Mouse (Mus musculus) ES-E14 (cell line): ENCODE results near the gene Tmem247. TPM values are rescaled to one million over a fixed set of nuclear protein-coding genes. Genes with fewer than 3 reads are reported as not detected.

Experiments used
- DNase-seq: peaks from one replicate; pipeline ENCODE4 v3.0.0-alpha.2; 2013; ENCODE audit warnings: low read depth, low spot score
- H3K27ac ChIP-seq: 2 replicates; pipeline ENCODE4 v1.5.1; 2012; ENCODE audit warnings: low read depth, mild to moderate bottlenecking, low read length, moderate library complexity, mixed read lengths; ENCODE audit not compliant: poor library complexity, insufficient read depth, severe bottlenecking
- H3K36me3 ChIP-seq: 2 replicates; pipeline ENCODE4 v1.6.1; 2012; ENCODE audit warnings: mild to moderate bottlenecking, low read length, moderate library complexity, mixed read lengths; ENCODE audit not compliant: control insufficient read depth, poor library complexity, insufficient read depth, severe bottlenecking
- H3K4me1 ChIP-seq, 2 experiments: fragments of 150-350 bp in 1 of 2; sonication (generic) in 1 of 2; 2 replicates each; pipeline ENCODE4 v1.6.1; 2012; ENCODE audit warnings: low read length in 2 of 2, mild to moderate bottlenecking in 1 of 2, mixed read lengths in 1 of 2; ENCODE audit not compliant: control insufficient read depth in 2 of 2, insufficient read depth in 2 of 2, poor library complexity in 1 of 2
- H3K4me3 ChIP-seq, 2 experiments: fragments of 150-350 bp in 1 of 2; sonication (generic) in 1 of 2; 2 replicates each; pipeline ENCODE4 v1.5.1; 2012; ENCODE audit warnings: low read length in 2 of 2, low read depth in 1 of 2, mild to moderate bottlenecking in 1 of 2, mixed read lengths in 1 of 2; ENCODE audit not compliant: insufficient read depth in 1 of 2, poor library complexity in 1 of 2, severe bottlenecking in 1 of 2
- H3K9ac ChIP-seq: 2 replicates; pipeline ENCODE4 v1.6.1; 2012; ENCODE audit warnings: low read depth, mild to moderate bottlenecking, low read length, mixed read lengths; ENCODE audit not compliant: poor library complexity, insufficient read depth, severe bottlenecking
- H3K9me3 ChIP-seq: fragments of 150-350 bp; sonication (generic); 2 replicates; pipeline ENCODE4 v1.6.1; 2012; ENCODE audit warnings: low read depth, mild to moderate bottlenecking, low read length; ENCODE audit not compliant: control insufficient read depth, insufficient read depth
- CHD2 ChIP-seq: IDR thresholded peaks from 2 replicates; pipeline ENCODE4 v1.6.1; 2014; ENCODE audit warnings: mild to moderate bottlenecking, low read depth, low read length, inconsistent platforms
- HCFC1 ChIP-seq: IDR thresholded peaks from 2 replicates; pipeline ENCODE4 v1.6.1; 2012; ENCODE audit warnings: low read length, inconsistent platforms, borderline replicate concordance; ENCODE audit not compliant: insufficient read depth
- MAFK ChIP-seq: IDR thresholded peaks from 2 replicates; pipeline ENCODE4 v1.6.1; 2014; ENCODE audit warnings: mild to moderate bottlenecking, low read depth, low read length, inconsistent platforms; ENCODE audit not compliant: insufficient read depth
- ZC3H11A ChIP-seq: IDR thresholded peaks from 2 replicates; pipeline ENCODE4 v1.6.1; 2012; ENCODE audit warnings: low read depth, mild to moderate bottlenecking, inconsistent platforms, low read length, borderline replicate concordance
- ZNF384 ChIP-seq: IDR thresholded peaks from 2 replicates; pipeline ENCODE4 v1.6.1; 2012; ENCODE audit warnings: low read depth, low read length, inconsistent platforms
- in situ Hi-C, 2 experiments: fragments of 600-800 bp; cut with MboI; formaldehyde crosslinking; loops; one replicate each; pipeline ENCODE4 v1.15.1; 2025; ENCODE audit warnings: low sequenced_read_pairs in 2 of 2, inconsistent platforms in 1 of 2; ENCODE audit not compliant: unreplicated experiment in 2 of 2
- total RNA-seq: library from RNA; depleted of rRNA; stranded (reverse); fragments of 300-350 nt; gene quantifications from 2 replicates; pipeline ENCODE4 v1.2.3, GENCODE M21; 2012

Tmem247 gene
- total RNA-seq, 1 experiment, result not detected

DNA sequence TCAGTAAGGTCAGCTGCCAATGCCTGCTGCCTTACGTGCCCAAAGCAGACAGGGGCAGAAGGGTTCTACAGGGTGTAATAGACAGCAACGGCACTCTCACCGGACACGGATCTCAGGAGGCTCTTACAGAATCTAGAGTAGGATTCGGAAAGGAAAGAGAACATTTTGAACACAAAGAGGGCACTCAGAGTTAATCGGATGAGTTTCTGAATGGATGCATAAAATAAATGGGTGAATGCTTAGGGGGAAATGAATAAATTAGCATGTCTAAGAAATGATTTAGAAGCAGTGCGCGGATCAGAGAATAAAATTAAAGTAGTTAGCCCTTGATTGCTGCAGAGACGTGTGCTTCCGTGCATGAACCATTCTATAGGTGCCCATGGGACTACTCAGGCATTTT is 37.1 kb upstream of the Tmem247 start:
- in situ Hi-C loops, result no loop called here
- Histone ChIP-seq H3K4me3 (no peak overlapping the region), H3K9me3 (no peaks in the 10 kb centered on the region), H3K4me1 (no peaks in the 10 kb centered on the region), H3K36me3 (no peaks in the 10 kb centered on the region), H3K9ac (no peak overlapping the region), H3K27ac (no peak overlapping the region)
- TF ChIP-seq MAFK (no peak), ZC3H11A (no peak), HCFC1 (no peak), CHD2 (no peak), ZNF384 (no peak)
- no peak for DNase-seq

DNA sequence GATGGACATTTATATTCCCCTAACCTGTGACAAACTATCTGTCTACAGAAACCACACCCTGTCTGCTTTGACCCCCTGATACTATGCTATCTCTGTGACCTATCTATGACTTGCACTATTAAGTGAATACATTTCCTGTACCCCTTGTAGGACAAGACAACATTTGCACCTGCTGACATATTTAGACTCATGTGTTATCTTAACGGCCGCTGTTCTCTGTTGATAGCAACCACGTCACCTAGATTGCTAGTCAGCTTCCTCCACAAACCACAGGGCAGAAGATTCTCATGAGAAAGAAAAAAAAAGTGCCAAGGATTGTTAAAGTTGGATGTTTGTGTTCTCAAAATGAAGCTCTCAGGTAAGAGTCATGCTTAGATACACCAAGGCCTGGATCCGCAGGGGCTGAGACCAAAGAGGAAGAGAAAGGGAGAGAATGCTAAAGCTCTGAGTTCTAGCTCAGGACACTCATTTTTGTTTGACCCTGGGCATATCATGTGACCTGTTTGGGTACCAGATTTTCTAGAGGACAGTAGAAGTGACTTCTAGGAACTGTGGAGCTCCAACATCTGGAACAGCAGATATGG is 36.6 kb upstream of the Tmem247 start:
- Histone ChIP-seq H3K9ac (no peak overlapping the region), H3K9me3 (no peaks in the 10 kb centered on the region), H3K36me3 (no peaks in the 10 kb centered on the region), H3K27ac (no peak overlapping the region), H3K4me1 (no peaks in the 10 kb centered on the region), H3K4me3 (no peak overlapping the region)
- in situ Hi-C loops, result no loop called here
- TF ChIP-seq ZNF384 (no peak), MAFK (no peak), HCFC1 (no peak), CHD2 (no peak), ZC3H11A (no peak)
- DNase-seq, result no peak

DNA sequence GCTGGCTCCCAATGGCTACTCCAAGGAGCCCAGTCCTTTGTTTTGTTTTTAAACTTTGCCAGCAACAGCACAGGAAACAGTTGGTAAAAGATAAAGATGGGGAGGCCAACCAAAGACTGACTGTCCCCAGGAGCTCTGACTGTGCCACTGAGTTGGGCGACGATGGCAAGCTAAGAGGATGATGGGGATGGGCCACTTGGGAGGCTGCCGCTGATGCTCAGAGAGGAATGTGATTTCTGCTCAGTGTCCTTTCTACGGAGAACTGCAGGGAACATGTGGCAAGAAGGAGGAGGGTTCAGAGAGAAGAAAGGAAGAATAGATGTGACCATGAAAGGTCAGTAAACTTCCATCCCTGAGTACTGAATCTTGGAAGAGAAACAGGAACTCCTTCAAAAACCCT is 22.0 kb upstream of the Tmem247 start:
- no peak overlapping the region for H3K27ac ChIP-seq
- H3K9ac ChIP-seq, result no peak overlapping the region
- DNase-seq, result no peak
- H3K4me3 ChIP-seq, result no peak overlapping the region
- H3K4me1 ChIP-seq, result no peaks in the 10 kb centered on the region
- no peaks in the 10 kb centered on the region for H3K36me3 ChIP-seq
- in situ Hi-C loops, result no loop called here
- H3K9me3 ChIP-seq, result no peaks in the 10 kb centered on the region
- TF ChIP-seq ZC3H11A (no peak), CHD2 (no peak), MAFK (no peak), ZNF384 (no peak), HCFC1 (no peak)

DNA sequence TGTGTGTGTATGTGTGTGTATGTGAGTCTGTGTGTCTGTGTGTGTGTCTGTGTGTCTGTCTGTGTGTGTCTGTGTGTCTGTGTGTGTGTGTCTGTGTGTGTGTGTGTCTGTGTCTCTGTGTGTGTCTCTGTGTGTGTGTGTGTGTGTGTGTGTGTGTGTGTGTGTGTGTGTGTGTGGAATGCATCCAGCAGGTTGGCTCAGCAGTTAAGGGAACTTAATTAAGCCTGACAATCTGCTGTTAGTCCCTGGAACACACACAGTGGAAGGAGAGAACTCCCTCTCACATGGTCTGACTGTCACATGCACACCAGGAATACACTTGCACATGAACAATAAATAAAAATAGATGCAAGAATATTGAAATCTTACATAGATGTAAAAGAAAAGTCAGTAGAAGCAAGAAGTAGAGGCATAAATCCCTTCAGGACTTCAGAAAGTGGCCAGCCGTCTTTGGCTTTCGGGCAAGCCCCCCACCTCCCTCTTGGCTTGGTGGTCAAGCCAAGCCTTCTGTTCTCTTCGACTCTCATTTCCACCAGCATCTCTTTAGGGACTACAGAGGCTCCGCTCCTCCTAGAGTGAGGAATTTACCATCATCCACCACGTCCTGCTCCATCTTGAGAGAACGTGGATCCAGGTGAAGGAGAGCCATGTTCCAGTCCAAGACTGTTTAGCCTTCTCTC is 19.5 kb upstream of the Tmem247 start:
- Histone ChIP-seq H3K4me1 (no peaks in the 10 kb centered on the region), H3K27ac (no peak overlapping the region), H3K4me3 (no peak overlapping the region), H3K9ac (no peak overlapping the region), H3K9me3 (no peaks in the 10 kb centered on the region), H3K36me3 (no peaks in the 10 kb centered on the region)
- TF ChIP-seq ZC3H11A, result no peak
- TF ChIP-seq ZNF384, result no peak
- TF ChIP-seq MAFK, result no peak
- no peak for TF ChIP-seq CHD2
- TF ChIP-seq HCFC1, result no peak
- in situ Hi-C loops, result no loop called here
- no peak for DNase-seq
